In the genomic region with DNA sequence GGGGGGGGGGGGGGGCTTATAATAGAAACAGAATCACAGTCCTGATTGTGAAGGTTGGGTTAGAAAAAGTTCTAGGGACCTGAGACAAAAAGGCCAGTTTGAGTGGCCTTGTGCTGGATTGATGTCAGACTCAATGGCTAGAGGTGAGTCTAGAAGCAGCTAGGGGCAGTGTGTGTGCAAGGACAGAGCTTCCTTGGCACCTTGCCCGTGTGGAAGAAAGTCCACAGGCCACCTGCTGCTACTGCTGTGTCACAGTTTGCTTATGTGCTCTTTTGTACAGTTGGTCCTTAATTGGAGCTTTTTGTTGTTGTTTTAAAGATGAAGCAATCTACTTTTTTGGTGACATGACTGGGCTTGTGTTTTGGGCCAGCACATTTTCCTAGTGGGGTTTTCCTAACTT, we compare ENCODE assay signal across 13 mouse cellular contexts. TPM values are rescaled to one million over a fixed set of nuclear protein-coding genes. Genes with fewer than 3 reads are reported as not detected.
DNase-seq lines count a peak whose midpoint lies in the region; ATAC-seq and TF ChIP-seq lines count a peak whose summit lies in the region.
"Had no signal": no experiment of that assay in that cellular context is flagged by ENCODE, and none has a peak within 500 bp of the region (broad histone marks: within the 10 kb centered on the region; RNA-seq: fewer than 3 reads in every experiment).

No protein-coding gene starts in this region.

- no peaks in the 10 kb centered on the region for H3K27me3 ChIP-seq in heart, adult 2 months (ENCODE audit: control insufficient read depth, insufficient read depth, low read length)
- H3K27me3 ChIP-seq in heart, embryonic 11.5 days (ENCODE audit: control insufficient read depth, insufficient read depth, low read length), result no peaks in the 10 kb centered on the region
- H3K27me3 ChIP-seq in megakaryocyte, embryonic 14.5 days (replicated peaks), result no peaks in the 10 kb centered on the region
- no peaks in the 10 kb centered on the region for H3K27me3 ChIP-seq in midbrain, embryonic 10.5 days (ENCODE audit: low read depth, poor library complexity, severe bottlenecking)
- H3K27me3 ChIP-seq in midbrain, postnatal 0 days (ENCODE audit: insufficient read depth, low read length), result no peaks in the 10 kb centered on the region
- H3K27me3 ChIP-seq: hindbrain, embryonic 15.5 days had no signal

- H3K27ac ChIP-seq in heart, adult 2 months, result no peak overlapping the region
- H3K27ac ChIP-seq in heart, embryonic 11.5 days (ENCODE audit: low read depth, low read length), result no peak overlapping the region
- H3K27ac ChIP-seq in midbrain, embryonic 10.5 days (replicated peaks), result no peak overlapping the region
- no peak overlapping the region for H3K27ac ChIP-seq in midbrain, postnatal 0 days (ENCODE audit: low read depth, low read length)
- H3K27ac ChIP-seq: hindbrain, embryonic 15.5 days had no signal

- no peak for TF ChIP-seq POLR2A in heart, adult 2 months (IDR thresholded peaks at IDR 0.05; ENCODE audit: insufficient read depth, low read depth, low read length)

- H3K9me3 ChIP-seq in heart, embryonic 11.5 days (replicated peaks; ENCODE audit: control insufficient read depth, low read length), result no peaks in the 10 kb centered on the region
- H3K9me3 ChIP-seq in megakaryocyte, embryonic 14.5 days, result no peaks in the 10 kb centered on the region
- H3K9me3 ChIP-seq in midbrain, embryonic 10.5 days (replicated peaks), result no peaks in the 10 kb centered on the region
- no peaks in the 10 kb centered on the region for H3K9me3 ChIP-seq in midbrain, postnatal 0 days (ENCODE audit: low read length)
- H3K9me3 ChIP-seq: G1E; hindbrain, embryonic 15.5 days had no signal

- WGBS in heart, adult 2 months, result 36% methylated on average over 1 of the region's 1 CpGs
- WGBS in heart, embryonic 11.5 days (ENCODE audit: insufficient replicate concordance), result 60% methylated on average over 1 of the region's 1 CpGs
- WGBS in midbrain, embryonic 10.5 days, result 70% methylated on average over 1 of the region's 1 CpGs
- 38% methylated on average over 1 of the region's 1 CpGs for WGBS in midbrain, postnatal 0 days

- peak; percentile 11; the same call in 1 of the 2 replicates for TF ChIP-seq CTCF in heart, adult 2 months (IDR thresholded peaks at IDR 0.05)
- TF ChIP-seq CTCF in midbrain, postnatal 0 days (IDR thresholded peaks at IDR 0.05), result no peak

- H3K36me3 ChIP-seq in heart, adult 2 months (ENCODE audit: control insufficient read depth, insufficient read depth, low read length), result peaks cover 2% of the 10 kb centered on the region
- peaks cover 19% of the 10 kb centered on the region for H3K36me3 ChIP-seq in heart, embryonic 11.5 days (ENCODE audit: control insufficient read depth, insufficient read depth, low read length)
- peaks cover 52% of the 10 kb centered on the region for H3K36me3 ChIP-seq in megakaryocyte, embryonic 14.5 days (replicated peaks; ENCODE audit: low read length)
- H3K36me3 ChIP-seq in midbrain, embryonic 10.5 days, result peaks cover 81% of the 10 kb centered on the region
- peaks cover 60% of the 10 kb centered on the region for H3K36me3 ChIP-seq in midbrain, postnatal 0 days (ENCODE audit: insufficient read depth, low read length)

- H3K4me1 ChIP-seq in heart, adult 2 months (ENCODE audit: control insufficient read depth, insufficient read depth, low read length), result peaks cover 5% of the 10 kb centered on the region
- no peaks in the 10 kb centered on the region; the same call in 1 of the 2 replicates for H3K4me1 ChIP-seq in heart, embryonic 11.5 days (ENCODE audit: control insufficient read depth, insufficient read depth, low read length)
- H3K4me1 ChIP-seq in megakaryocyte, embryonic 14.5 days, result peaks cover 81% of the 10 kb centered on the region
- no peaks in the 10 kb centered on the region for H3K4me1 ChIP-seq in midbrain, embryonic 10.5 days
- H3K4me1 ChIP-seq in midbrain, postnatal 0 days (ENCODE audit: insufficient read depth, low read length), result no peaks in the 10 kb centered on the region
- H3K4me1 ChIP-seq: hindbrain, embryonic 15.5 days had no signal

- no peak overlapping the region for H3K4me2 ChIP-seq in heart, embryonic 11.5 days
- no peak overlapping the region for H3K4me2 ChIP-seq in midbrain, postnatal 0 days (ENCODE audit: low read depth, low read length, poor library complexity, severe bottlenecking)
- H3K4me2 ChIP-seq: hindbrain, embryonic 15.5 days had no signal

- H3K9ac ChIP-seq in heart, adult 2 months (ENCODE audit: low read depth, low read length), result no peak overlapping the region
- no peak overlapping the region for H3K9ac ChIP-seq in heart, embryonic 11.5 days (ENCODE audit: low read depth, low read length)
- no peak overlapping the region for H3K9ac ChIP-seq in midbrain, postnatal 0 days (replicated peaks; ENCODE audit: low read length, poor library complexity, severe bottlenecking)
- H3K9ac ChIP-seq: hindbrain, embryonic 15.5 days had no signal

- peak; percentile 17 to 21 for DNase-seq in heart, adult 2 months
- DNase-seq in kidney, adult 9 months, result peak; percentile 67
- peak; percentile 61 for DNase-seq in skeletal muscle tissue, adult 2 months (ENCODE audit: low read depth, low spot score)
- DNase-seq in midbrain, embryonic 10.5 days (ENCODE audit: low spot score), result no peak
- no peak for DNase-seq in midbrain, postnatal 0 days (ENCODE audit: low spot score)
- DNase-seq: layer of hippocampus, postnatal 36 days; lung, postnatal 14 days had no signal

- no peak overlapping the region for H3K4me3 ChIP-seq in heart, adult 2 months
- H3K4me3 ChIP-seq in heart, embryonic 11.5 days (ENCODE audit: low read depth, low read length), result no peak overlapping the region
- peak overlapping the region; percentile 54 for H3K4me3 ChIP-seq in megakaryocyte, embryonic 14.5 days (replicated peaks)
- no peak overlapping the region for H3K4me3 ChIP-seq in midbrain, embryonic 10.5 days
- H3K4me3 ChIP-seq in midbrain, postnatal 0 days (ENCODE audit: low read depth, low read length), result no peak overlapping the region
- H3K4me3 ChIP-seq: hindbrain, embryonic 15.5 days had no signal

- H3K79me2 ChIP-seq in heart, adult 2 months (replicated peaks; ENCODE audit: control insufficient read depth, insufficient read depth, low read length), result no peaks in the 10 kb centered on the region

- TF ChIP-seq EP300 in heart, adult 2 months (IDR thresholded peaks at IDR 0.05; ENCODE audit: insufficient read depth, low read depth, low read length), result no peak

- intact Hi-C loops in heart, adult 2 months (cut with DNase I), result no loop called here

- ATAC-seq in heart, embryonic 11.5 days (replicated peaks; ENCODE audit: insufficient number of reproducible peaks, low FRiP score, low TSS enrichment), result no peak
- no peak for ATAC-seq in megakaryocyte, adult 5-6 weeks (ENCODE audit: poor library complexity, severe bottlenecking)
- no peak for ATAC-seq in midbrain, postnatal 0 days (ENCODE audit: low FRiP score)
- ATAC-seq: forebrain, embryonic 16.5 days had no signal

RNA-seq across cellular contexts. Expression of gene Fam120b, which starts 33.9 kb away (rescaled TPM):
- total RNA-seq in heart, adult 2 months (2021), result 10 to 100 TPM; 11.9 to 12.7 TPM
- polyA plus RNA-seq in heart, adult 2 months (2012; rRNA removed), result 7.1 and 10.6 TPM in 2 replicates
- polyA plus RNA-seq in heart, embryonic 11.5 days (2014; fragmentation: Nextera tagmentation; extraction: Ambion mirVana), result 16.7 and 19.1 TPM in 2 replicates
- polyA plus RNA-seq in megakaryocyte, embryonic 14.5 days (2012; ENCODE audit: insufficient read depth, low replicate concordance), result 1.4 and 1.5 TPM in 2 replicates
- total RNA-seq in megakaryocyte, adult 5-6 weeks (2015), result 10.8 and 11.8 TPM in 2 replicates
- 13.0 and 16.6 TPM in 2 replicates for total RNA-seq in megakaryocyte, adult 5-6 weeks (2017)
- 27.4 and 34.7 TPM in 2 replicates for polyA plus RNA-seq in midbrain, embryonic 10.5 days (2016; fragmentation: Nextera tagmentation; extraction: Ambion mirVana)
- 40.6 TPM in 2 replicates for total RNA-seq in midbrain, postnatal 0 days (2014; rRNA removed)
- 35.8 and 37.0 TPM in 2 replicates for polyA plus RNA-seq in midbrain, postnatal 0 days (2015; fragmentation: Nextera tagmentation; extraction: Ambion mirVana)

RNA-seq across cellular contexts. Expression of gene Dll1, which starts 53.3 kb away (rescaled TPM):
- total RNA-seq in heart, adult 2 months (2021), result 1 to 10 TPM; 5.1 to 5.8 TPM
- polyA plus RNA-seq in heart, adult 2 months (2012; rRNA removed), result 5.4 and 10.0 TPM in 2 replicates
- 5.4 and 6.3 TPM in 2 replicates for polyA plus RNA-seq in heart, embryonic 11.5 days (2014; fragmentation: Nextera tagmentation; extraction: Ambion mirVana)
- polyA plus RNA-seq in megakaryocyte, embryonic 14.5 days (2012; ENCODE audit: insufficient read depth, low replicate concordance), result 0.22 TPM in 1 of 2 replicates, not detected in the other
- not detected in 2 replicates for total RNA-seq in megakaryocyte, adult 5-6 weeks (2015)
- 0.11 TPM in 1 of 2 replicates, not detected in the other for total RNA-seq in megakaryocyte, adult 5-6 weeks (2017)
- 68.1 and 80.9 TPM in 2 replicates for polyA plus RNA-seq in midbrain, embryonic 10.5 days (2016; fragmentation: Nextera tagmentation; extraction: Ambion mirVana)
- 20.9 and 42.7 TPM in 2 replicates for total RNA-seq in midbrain, postnatal 0 days (2014; rRNA removed)
- 10.2 and 11.6 TPM in 2 replicates for polyA plus RNA-seq in midbrain, postnatal 0 days (2015; fragmentation: Nextera tagmentation; extraction: Ambion mirVana)
- total RNA-seq: G1E had no signal
- polyA plus RNA-seq: G1E had no signal

Comparison
In these comparisons a context has a peak if more than half of its experiments do, and no peak if none do; other contexts are left out.
1. DNase-seq: peak in heart, adult 2 months (2 of 2), kidney, adult 9 months (single experiment) and skeletal muscle tissue, adult 2 months (single experiment); none in midbrain, embryonic 10.5 days (single experiment) and midbrain, postnatal 0 days (single experiment).